Mouse (Mus musculus) heart, postnatal 0 days (tissue): Measurements from ENCODE around the gene Hes7. TPM values are rescaled to one million over a fixed set of nuclear protein-coding genes. Genes with fewer than 3 reads are reported as not detected.
"Not testable (repeated sequence)": the region's sequence is repeated elsewhere in the genome, so short reads cannot be mapped to it uniquely, and the experiment has no call there.

Source experiments
- ATAC-seq: fragments of 200-750 bp; cut with Nextera tagmentation; 2 replicates; pipeline ENCODE4 v1.8.0; 2017; ENCODE audit warnings: low read depth, moderate number of reproducible peaks, moderate library complexity; ENCODE audit not compliant: insufficient read depth
- DNase-seq: peaks from one replicate; pipeline ENCODE4 v3.0.0-alpha.2; 2016; ENCODE audit warnings: low spot score
- H3K27ac ChIP-seq: fragments of 300-500 bp; sonication (generic); 2 replicates; pipeline ENCODE4 v1.5.1; 2014; ENCODE audit warnings: low read depth, mild to moderate bottlenecking
- H3K27me3 ChIP-seq: fragments of 300-500 bp; sonication (generic); 2 replicates; pipeline ENCODE4 v1.6.1; 2014; ENCODE audit warnings: low read length, mixed read lengths; ENCODE audit not compliant: control insufficient read depth, insufficient read depth
- H3K36me3 ChIP-seq: fragments of 300-500 bp; sonication (generic); replicated peaks from 2 replicates; pipeline ENCODE4 v1.6.1; 2014; ENCODE audit warnings: low read length, mixed read lengths; ENCODE audit not compliant: control insufficient read depth, insufficient read depth
- H3K4me1 ChIP-seq: fragments of 300-500 bp; sonication (generic); 2 replicates; pipeline ENCODE4 v1.6.1; 2014; ENCODE audit warnings: antibody characterized with exemption; ENCODE audit not compliant: control insufficient read depth, insufficient read depth
- H3K4me2 ChIP-seq: fragments of 300-500 bp; sonication (generic); 2 replicates; pipeline ENCODE4 v1.6.1; 2014; ENCODE audit warnings: low read depth, mild to moderate bottlenecking, low read length, moderate library complexity
- H3K4me3 ChIP-seq: fragments of 300-500 bp; sonication (generic); 2 replicates; pipeline ENCODE4 v1.5.1; 2014; ENCODE audit warnings: low read depth, low read length
- H3K9ac ChIP-seq: fragments of 300-500 bp; sonication (generic); replicated peaks from 2 replicates; pipeline ENCODE4 v1.6.1; 2014; ENCODE audit warnings: low read depth, low read length, mixed read lengths
- H3K9me3 ChIP-seq: fragments of 300-500 bp; sonication (generic); replicated peaks from 2 replicates; pipeline ENCODE4 v1.6.1; 2016; ENCODE audit warnings: low read length; ENCODE audit not compliant: control insufficient read depth
- CTCF ChIP-seq: IDR thresholded peaks from 2 replicates; pipeline ENCODE4 v1.5.1; 2016; ENCODE audit warnings: antibody characterized with exemption, control low read depth, low read depth
- EP300 ChIP-seq: IDR thresholded peaks from 2 replicates; pipeline ENCODE4 v1.6.1; 2016; ENCODE audit warnings: antibody characterized with exemption, low read depth
- WGBS: fragments of 180-500 bp; shearing (Covaris S2); extraction: QIAGEN DNeasy Blood & Tissue Kit; methylation state at CpG from one replicate; pipeline ENCODE4 v1.1.7; 2014; 5-methylcytosine and 5-hydroxymethylcytosine counted together
- polyA plus RNA-seq: library from polyadenylated mRNA; unstranded; fragments of >200 nt; fragmentation: Nextera tagmentation; extraction: Ambion mirVana; gene quantifications from 2 replicates; pipeline ENCODE4 v1.2.1, GENCODE M21; 2015
- total RNA-seq: library from RNA; depleted of rRNA; stranded (reverse); fragments of >200 nt; gene quantifications from 2 replicates; pipeline ENCODE4 v1.2.3, GENCODE M21; 2014; ENCODE audit warnings: low replicate concordance

Gene Hes7
- total and polyA plus RNA-seq, 2 experiments from 2014 or later = 0.26 TPM; not detected in 1

DNA sequence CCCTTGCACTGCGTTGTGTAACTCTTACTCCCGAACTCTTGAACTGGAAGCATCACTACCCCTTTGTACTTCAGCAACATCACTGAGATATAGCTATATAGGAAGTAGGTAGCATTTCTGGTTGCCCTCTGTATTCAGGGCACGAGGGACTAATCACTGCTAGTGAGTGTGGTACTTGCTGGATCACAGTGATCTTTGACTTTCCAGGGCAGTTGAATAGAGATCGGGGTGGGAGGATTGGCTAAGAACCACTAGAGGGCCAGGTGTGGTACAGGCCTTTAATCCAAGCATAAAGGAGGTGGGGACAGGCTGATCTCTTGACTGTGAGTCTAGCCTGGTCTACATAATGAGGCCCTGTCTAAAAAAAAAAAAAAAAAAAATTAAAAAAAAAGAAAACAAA lies 27.3 kb upstream of the Hes7 start:
- no peak overlapping the region for H3K9ac ChIP-seq
- WGBS = 80% methylated on average over 4 of the region's 4 CpGs
- DNase-seq = no peak
- no peaks in the 10 kb centered on the region for H3K27me3 ChIP-seq
- peaks cover 30% of the 10 kb centered on the region for H3K36me3 ChIP-seq
- no peaks in the 10 kb centered on the region for H3K9me3 ChIP-seq
- peak overlapping the region; percentile 60 for H3K27ac ChIP-seq
- no peak overlapping the region for H3K4me3 ChIP-seq
- no peak overlapping the region for H3K4me2 ChIP-seq
- ATAC-seq = no peak
- peaks cover 11% of the 10 kb centered on the region for H3K4me1 ChIP-seq
- peak; percentile 17; the same call in 1 of the 2 replicates for TF ChIP-seq CTCF
- no peak for TF ChIP-seq EP300

DNA sequence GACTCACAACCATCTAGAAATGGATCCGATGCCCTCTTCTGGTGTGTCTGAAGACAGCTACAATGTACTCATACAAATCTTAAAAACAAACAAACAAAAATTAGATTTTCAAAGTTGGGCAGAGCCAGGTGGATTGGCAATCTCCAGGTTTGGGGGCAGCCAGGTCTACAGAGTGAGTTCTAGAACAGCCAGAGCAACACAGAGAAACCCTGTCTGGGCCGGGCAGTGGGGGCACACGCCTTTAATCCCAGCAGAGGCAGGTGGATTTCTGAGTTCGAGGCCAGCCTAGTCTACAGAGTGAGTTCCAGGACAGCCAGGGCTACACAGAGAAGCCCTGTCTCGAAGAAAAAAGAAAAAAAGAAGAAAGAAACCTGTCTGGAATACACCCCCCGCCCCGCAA lies 26.3 kb upstream of the Hes7 start:
- Histone ChIP-seq H3K9ac (peak overlapping the region; percentile 34; the same call in 1 of the 2 replicates), H3K27ac (peak overlapping the region; percentile 96)

DNA sequence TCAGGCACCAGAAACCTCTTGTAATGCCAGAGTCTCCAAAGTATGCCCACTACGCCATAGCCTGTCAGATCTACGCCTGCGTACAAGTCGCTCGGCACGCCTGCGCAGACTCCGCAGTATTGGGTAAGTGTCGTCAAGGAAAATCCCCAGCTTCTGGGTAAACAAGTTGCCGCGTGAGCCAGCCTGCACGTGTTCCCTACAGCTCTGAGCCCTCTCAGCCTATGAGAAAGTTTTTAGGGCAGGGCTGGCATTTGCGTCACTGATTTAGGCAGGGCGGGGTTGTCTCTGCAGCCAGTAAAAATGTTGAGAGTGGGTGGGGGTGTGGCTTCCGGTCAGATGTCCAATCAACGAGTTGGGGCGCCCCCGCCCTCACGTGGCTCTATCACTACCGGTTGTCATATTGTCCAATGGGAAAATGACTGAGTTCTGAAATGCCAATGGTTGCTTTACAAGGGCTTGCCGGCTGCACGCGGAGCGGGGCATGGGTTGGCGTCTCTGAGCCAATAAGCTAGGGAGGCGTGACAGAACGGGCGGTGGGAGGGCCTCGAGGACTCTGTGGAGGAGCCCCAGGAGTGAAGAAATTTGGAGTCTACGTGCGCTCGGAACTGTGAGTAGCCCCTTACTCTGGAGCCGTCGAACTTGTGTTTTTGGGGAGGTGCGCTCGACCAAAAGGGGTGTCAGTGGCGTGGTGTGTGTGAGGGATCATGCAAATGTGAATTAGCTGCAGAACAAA lies 25.3 kb upstream of the Hes7 start, which contains the start of gene Per1:
Gene Per1, plus strand, starts transcription at position 521 of the 733 bp plus-strand sequence.
- no peaks in the 10 kb centered on the region for H3K27me3 ChIP-seq
- peak within 1 kb of the TSS; percentile 76 for H3K4me3 ChIP-seq
- peak within 1 kb of the TSS; percentile 71 for H3K4me2 ChIP-seq
- peak within 1 kb of the TSS; percentile 99 for H3K27ac ChIP-seq
- H3K9ac ChIP-seq = peak within 1 kb of the TSS; percentile 96
- TF ChIP-seq CTCF = no peak
- peak; percentile 97 for TF ChIP-seq EP300
- peaks cover 9% of the 10 kb centered on the region for H3K4me1 ChIP-seq
- peaks cover 26% of the 10 kb centered on the region for H3K36me3 ChIP-seq
- DNase-seq (peak; percentile 100), ATAC-seq (peak; percentile 77)
- no peaks in the 10 kb centered on the region for H3K9me3 ChIP-seq
- under 1% methylated on average over 37 of the region's 37 CpGs for WGBS

More for the DNA sequence above, 26.3 kb upstream of the Hes7 start:
- H3K9me3 ChIP-seq, ATAC-seq, H3K4me3 ChIP-seq, DNase-seq, H3K27me3 ChIP-seq, H3K4me2 ChIP-seq: not testable (repeated sequence)
- peaks cover 30% of the 10 kb centered on the region for H3K36me3 ChIP-seq
- peaks cover 18% of the 10 kb centered on the region for H3K4me1 ChIP-seq
- WGBS = 87% methylated on average over 7 of the region's 7 CpGs

DNA sequence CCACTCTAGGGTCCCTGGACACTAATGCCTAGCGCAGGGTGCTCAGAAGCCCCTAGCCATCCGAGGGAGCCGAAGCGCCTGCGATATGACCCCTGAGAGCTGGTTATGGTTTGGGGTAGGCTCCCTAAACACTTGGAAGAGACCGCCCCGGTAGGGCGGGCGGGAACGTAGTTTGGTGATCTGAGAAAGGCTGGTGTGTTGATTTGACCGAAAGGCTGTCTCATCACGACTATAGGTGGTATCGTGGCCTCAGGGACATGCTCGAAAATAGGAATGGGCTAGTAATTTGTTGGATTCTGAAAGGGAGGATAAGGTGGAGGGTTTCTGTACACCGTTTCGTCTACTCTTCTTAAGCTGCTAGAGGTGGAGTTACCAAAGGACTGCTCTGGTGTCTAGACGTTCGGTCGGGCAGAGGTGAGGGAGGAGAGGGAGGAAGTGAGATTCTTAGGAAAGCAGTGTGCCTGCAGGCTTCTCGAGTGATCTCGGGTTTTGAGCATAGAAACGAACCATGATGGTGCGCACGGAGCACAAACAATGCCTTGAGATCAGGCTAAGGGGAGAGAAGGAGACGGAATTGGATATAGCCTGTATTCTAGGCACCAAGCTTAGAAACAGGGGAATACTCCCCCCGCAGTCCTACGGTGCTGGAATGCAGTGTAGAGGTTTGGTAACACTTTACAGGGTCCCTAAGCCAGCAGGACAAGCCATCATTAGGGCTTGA lies 24.5 kb upstream of the Hes7 start:
- under 1% methylated on average over 27 of the region's 27 CpGs for WGBS
- DNase-seq (peak; percentile 70), ATAC-seq (no peak)
- Histone ChIP-seq H3K36me3 (peaks cover 25% of the 10 kb centered on the region), H3K4me2 (peak overlapping the region; percentile 71), H3K4me3 (peak overlapping the region; percentile 76), H3K4me1 (peaks cover 15% of the 10 kb centered on the region), H3K27me3 (no peaks in the 10 kb centered on the region), H3K9ac (peak overlapping the region; percentile 96), H3K9me3 (no peaks in the 10 kb centered on the region), H3K27ac (peak overlapping the region; percentile 99)
- TF ChIP-seq EP300 (no peak), CTCF (no peak)

DNA sequence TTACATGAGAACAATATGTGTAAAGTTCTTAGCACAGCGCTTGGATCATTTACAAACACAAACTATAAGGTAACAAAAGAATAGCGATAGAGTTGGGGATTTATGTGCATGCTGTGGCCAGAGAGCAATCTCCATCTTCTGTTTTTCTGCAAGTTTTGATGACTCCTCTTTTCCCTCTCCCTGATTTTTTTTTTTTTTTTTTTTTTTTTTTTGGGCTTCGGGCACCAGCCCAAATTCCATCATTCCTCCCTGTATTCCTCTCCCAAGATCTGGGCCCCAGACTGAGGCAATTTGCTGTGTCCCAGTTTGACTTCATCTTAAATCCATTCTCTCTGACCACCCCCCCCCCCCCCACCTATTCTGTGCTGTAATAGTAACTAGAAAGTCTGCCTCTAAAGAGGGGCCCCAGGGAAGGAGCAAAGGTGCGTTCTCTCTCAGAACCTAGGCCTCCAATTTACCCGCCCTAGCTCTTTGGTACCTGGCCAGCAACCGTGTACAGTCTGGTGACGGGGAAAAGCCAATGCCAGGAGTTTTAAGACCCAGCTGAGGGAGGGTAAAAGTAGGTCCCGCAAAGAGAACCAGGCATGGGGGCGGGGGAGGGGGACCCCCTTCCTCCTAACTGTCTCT lies 23.7 kb upstream of the Hes7 start:
- ATAC-seq (no peak), DNase-seq (no peak)
- H3K4me3 ChIP-seq = peak overlapping the region; percentile 76
- peak overlapping the region; percentile 99 for H3K27ac ChIP-seq
- no peaks in the 10 kb centered on the region for H3K9me3 ChIP-seq
- 5% methylated on average over 9 of the region's 9 CpGs for WGBS
- H3K4me1 ChIP-seq = peaks cover 16% of the 10 kb centered on the region
- peak overlapping the region; percentile 96 for H3K9ac ChIP-seq
- no peak for TF ChIP-seq CTCF
- TF ChIP-seq EP300 = no peak
- H3K4me2 ChIP-seq = peak overlapping the region; percentile 71
- no peaks in the 10 kb centered on the region for H3K27me3 ChIP-seq
- peaks cover 26% of the 10 kb centered on the region for H3K36me3 ChIP-seq
